Mouse (Mus musculus) gastrocnemius, adult 18-20 months (tissue): ENCODE results near the gene Fcrl5. TPM values are rescaled to one million over a fixed set of nuclear protein-coding genes. Genes with fewer than 3 reads are reported as not detected.

Source experiments
- DNase-seq: peaks from one replicate; pipeline ENCODE4 v3.0.0; 2021; ENCODE audit warnings: low spot score
- total RNA-seq, 2 experiments: library from RNA; stranded (reverse); gene quantifications; 2 replicates each; pipeline ENCODE4 v1.2.3; 2021

The Fcrl5 gene
- total RNA-seq, 2 experiments from 2014 or later = not detected

GRCm38 (mm10) chr3:87500088-87501055 lies 64.8 kb downstream of the Fcrl5 start:
- no peak for DNase-seq

- no peak for DNase-seq
Observed at GRCm38 (mm10) chr3:87501151-87501550, 65.6 kb downstream of the Fcrl5 start.

- no peak for DNase-seq
Observed at GRCm38 (mm10) chr3:87502771-87503170, 67.2 kb downstream of the Fcrl5 start.

GRCm38 (mm10) chr3:87504330-87504729 lies 68.8 kb downstream of the Fcrl5 start:
- DNase-seq = peak; percentile 41

- no peak for DNase-seq
Observed at GRCm38 (mm10) chr3:87504749-87505425, 69.3 kb downstream of the Fcrl5 start.

GRCm38 (mm10) chr3:87506456-87507416 lies 71.2 kb downstream of the Fcrl5 start:
- DNase-seq = no peak

- DNase-seq = peak; percentile 89
Observed at GRCm38 (mm10) chr3:87508205-87508901, 72.8 kb downstream of the Fcrl5 start.

GRCm38 (mm10) chr3:87509061-87509460 lies 73.5 kb downstream of the Fcrl5 start:
- DNase-seq = peak; percentile 49

GRCm38 (mm10) chr3:87510832-87511231 lies 75.3 kb downstream of the Fcrl5 start:
- no peak for DNase-seq

- DNase-seq = no peak
Observed at GRCm38 (mm10) chr3:87511971-87512765, 76.6 kb downstream of the Fcrl5 start.

GRCm38 (mm10) chr3:87515567-87516081 lies 80.1 kb downstream of the Fcrl5 start:
- DNase-seq = peak; percentile 18

- DNase-seq = no peak
Observed at GRCm38 (mm10) chr3:87518425-87518824, 82.9 kb downstream of the Fcrl5 start.

GRCm38 (mm10) chr3:87521126-87521525 lies 85.6 kb downstream of the Fcrl5 start:
- no peak for DNase-seq

GRCm38 (mm10) chr3:87521833-87522232 lies 86.3 kb downstream of the Fcrl5 start:
- DNase-seq = no peak

- no peak for DNase-seq
Observed at GRCm38 (mm10) chr3:87523701-87524100, 88.1 kb downstream of the Fcrl5 start.

GRCm38 (mm10) chr3:87525043-87525836 lies 89.7 kb downstream of the Fcrl5 start, which contains the start of gene Etv3:
Gene Etv3, plus strand, starts transcription at chr3:87525407.
- peak; percentile 86 for DNase-seq

GRCm38 (mm10) chr3:87525837-87526570 lies 90.4 kb downstream of the Fcrl5 start:
- no peak for DNase-seq

GRCm38 (mm10) chr3:87527139-87527538 lies 91.6 kb downstream of the Fcrl5 start:
- no peak for DNase-seq
